Mouse (Mus musculus) E14TG2a.4 (cell line): ENCODE data around the gene Cpne4.

Source experiments
- CTCF ChIP-seq: conservative IDR thresholded peaks from 2 replicates; pipeline ENCODE4 v1.5.1; 2014; ENCODE audit warnings: low read length
- NANOG ChIP-seq: IDR thresholded peaks from 2 replicates; pipeline ENCODE4 v1.6.1; 2014; ENCODE audit warnings: borderline replicate concordance, low read length, mixed read lengths
- POU5F1 ChIP-seq: IDR thresholded peaks from 2 replicates; pipeline ENCODE4 v1.6.1; 2014; ENCODE audit warnings: low read length, borderline replicate concordance

DNA sequence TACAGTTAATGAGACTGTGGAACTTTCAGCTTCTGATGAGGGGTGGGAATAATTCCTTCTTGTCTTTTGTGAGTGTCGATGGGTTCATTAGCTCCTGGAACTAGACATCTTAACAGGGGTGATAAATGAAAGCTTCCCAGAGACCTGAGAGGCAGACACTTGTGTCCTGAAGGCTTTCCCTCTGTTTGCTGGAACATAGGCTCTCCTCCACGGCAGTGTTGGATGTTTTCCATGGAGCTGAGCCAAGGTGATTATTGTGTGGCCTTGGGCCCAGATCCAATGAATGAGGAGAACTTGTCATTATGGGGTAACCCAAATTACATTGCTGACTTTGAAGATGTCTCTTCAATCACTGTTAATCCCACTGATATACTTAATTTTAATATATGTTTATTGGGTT, 146.1 kb downstream of the Cpne4 start:
- TF ChIP-seq CTCF (no peak), POU5F1 (no peak), NANOG (no peak)
